Mouse (Mus musculus) thymus, adult 18-20 months (tissue): ENCODE results near the gene Gas2l3.
A peak's percentile ranks its signal among the peaks of the same experiment; 100 is the strongest.

Source experiments
- DNase-seq, 2 experiments: peaks; one replicate each; pipeline ENCODE4 v3.0.0; 2022; ENCODE audit warnings: mixed read lengths in 2 of 2

Gene Gas2l3

GRCm38 (mm10) chr10:89443623-89444151 lies at the start of gene Gas2l3:
Gas2l3 (minus strand) TSS chr10:89443967.
- DNase-seq: peak; percentile 72 to 73

- DNase-seq: no peak
Observed at GRCm38 (mm10) chr10:89491321-89491720, 47.6 kb upstream of the Gas2l3 start.

DNA sequence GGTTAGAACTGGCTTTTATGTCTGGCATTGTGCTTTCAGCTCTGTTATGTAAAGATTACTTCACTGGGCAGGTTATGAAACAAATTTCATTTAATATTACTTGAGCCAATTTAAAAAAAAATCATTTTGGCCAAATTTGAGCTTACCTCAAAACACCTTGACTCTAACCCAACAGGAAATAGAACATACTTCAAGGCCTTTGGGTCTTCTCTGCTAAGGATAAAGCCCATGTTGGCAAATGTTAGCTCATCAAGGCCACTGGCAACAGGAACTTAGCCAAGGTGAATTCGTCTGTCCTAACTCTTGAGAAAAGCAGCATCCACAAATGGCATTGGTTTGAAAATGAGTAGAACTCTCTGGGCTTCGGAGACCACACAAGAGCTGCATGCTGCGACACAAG lies 46.5 kb upstream of the Gas2l3 start:
- no peak for DNase-seq

DNA sequence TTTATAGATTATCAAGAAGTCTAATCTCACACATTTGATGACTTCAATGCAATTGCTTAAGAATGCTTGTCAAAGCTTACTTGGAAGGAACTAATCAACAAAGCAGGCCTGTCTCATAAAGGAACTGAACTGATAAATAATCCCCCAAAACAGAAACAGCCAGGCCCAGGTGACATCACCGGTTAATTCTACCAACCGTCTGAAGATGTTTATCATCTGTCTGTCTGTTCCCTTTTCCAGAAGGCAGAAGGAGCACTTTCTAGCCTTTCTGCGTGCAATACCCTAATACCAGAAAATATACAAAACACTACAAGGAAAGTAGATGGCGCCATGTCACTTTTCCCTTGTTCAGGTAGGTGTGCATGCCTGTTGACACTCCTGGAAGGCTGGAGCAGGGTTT lies 45.7 kb upstream of the Gas2l3 start:
- no peak for DNase-seq

- no peak for DNase-seq
Observed at GRCm38 (mm10) chr10:89486995-89487742, 43.4 kb upstream of the Gas2l3 start.

DNA sequence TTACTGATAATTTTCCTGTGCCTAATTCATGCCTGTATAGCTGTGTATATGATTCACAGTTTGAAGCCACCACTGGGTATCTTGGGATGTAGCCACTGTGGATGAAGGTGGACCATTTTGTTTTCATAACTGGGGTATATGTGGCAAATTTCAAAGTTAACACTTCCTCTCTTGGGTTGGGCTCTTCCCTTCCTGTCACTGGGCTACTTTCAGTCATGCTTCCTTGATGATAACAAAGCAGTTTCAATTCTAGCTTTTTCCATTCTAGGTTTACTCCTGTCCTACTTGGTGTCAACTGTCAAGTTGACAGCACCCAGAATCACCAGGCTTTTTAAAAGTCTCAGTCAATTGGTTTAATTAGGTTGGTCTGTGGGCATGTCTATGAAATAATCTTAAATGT lies 41.1 kb upstream of the Gas2l3 start:
- DNase-seq: no peak

DNA sequence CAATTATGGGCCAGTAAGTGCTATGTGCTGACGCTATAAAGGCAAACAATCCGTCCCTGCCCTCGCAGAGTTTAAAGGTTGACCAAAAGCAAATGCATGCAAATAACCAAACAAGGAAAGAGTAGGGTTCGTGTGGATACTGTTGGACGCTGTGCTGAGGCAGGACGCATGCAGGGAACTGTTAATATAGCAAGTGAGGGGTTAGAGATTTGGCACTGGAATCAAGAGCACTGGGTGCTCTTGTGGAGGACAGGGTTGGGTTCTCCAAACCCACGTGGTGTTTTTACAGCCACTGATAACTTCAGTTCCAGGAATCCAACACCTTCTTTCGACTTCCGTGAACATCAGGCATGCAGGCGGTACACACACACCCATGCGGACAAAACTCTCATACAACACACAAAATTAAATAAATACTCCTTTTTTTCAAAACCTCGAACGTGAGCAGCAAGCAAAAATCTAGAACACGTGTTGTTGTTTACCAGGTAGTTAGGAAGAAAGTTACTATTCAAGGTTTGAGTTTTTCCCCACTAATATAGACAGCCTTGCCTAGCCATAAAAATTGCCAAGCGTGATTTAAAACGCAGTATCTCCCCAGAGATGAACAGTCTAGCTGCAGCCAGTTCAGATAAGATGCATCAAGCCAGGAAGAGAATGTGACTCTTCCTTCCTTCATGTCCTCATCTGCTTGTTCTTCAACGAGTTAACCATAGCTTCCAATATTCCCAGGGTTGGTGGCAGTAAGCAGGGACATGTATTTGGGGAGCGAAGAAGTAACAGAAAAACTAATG lies 40.2 kb upstream of the Gas2l3 start:
- DNase-seq: no peak

GRCm38 (mm10) chr10:89483113-89483512 lies 39.3 kb upstream of the Gas2l3 start:
- no peak for DNase-seq

DNA sequence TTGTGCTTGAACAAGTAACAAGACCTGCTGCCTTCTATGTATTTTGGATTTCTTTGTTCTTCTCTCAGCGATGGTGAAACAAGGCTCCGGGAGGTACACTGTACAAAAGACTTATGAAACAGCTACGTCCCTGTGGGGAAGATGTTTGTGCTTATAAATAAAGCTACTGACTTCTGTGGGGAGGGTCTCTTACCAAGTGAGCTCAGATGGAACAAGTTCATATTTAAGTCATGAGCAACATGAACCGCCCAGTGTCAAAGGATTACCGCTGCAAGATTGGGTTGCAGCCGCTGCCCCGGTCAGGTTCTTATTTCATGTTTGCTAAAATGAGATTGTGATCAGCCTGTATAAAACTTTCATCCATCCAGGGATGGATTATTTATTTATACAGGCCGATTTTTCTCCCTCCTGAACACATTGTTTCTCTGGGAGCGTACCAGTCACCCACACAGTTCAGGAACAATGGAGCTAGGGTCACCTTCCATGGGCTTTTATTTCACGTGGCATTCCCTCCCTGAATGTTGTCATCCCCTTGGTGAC lies 38.4 kb upstream of the Gas2l3 start:
- DNase-seq: no peak

- DNase-seq: no peak
Observed at GRCm38 (mm10) chr10:89481638-89482037, 37.9 kb upstream of the Gas2l3 start.

- no peak for DNase-seq
Observed at GRCm38 (mm10) chr10:89478766-89479165, 35.0 kb upstream of the Gas2l3 start.

DNA sequence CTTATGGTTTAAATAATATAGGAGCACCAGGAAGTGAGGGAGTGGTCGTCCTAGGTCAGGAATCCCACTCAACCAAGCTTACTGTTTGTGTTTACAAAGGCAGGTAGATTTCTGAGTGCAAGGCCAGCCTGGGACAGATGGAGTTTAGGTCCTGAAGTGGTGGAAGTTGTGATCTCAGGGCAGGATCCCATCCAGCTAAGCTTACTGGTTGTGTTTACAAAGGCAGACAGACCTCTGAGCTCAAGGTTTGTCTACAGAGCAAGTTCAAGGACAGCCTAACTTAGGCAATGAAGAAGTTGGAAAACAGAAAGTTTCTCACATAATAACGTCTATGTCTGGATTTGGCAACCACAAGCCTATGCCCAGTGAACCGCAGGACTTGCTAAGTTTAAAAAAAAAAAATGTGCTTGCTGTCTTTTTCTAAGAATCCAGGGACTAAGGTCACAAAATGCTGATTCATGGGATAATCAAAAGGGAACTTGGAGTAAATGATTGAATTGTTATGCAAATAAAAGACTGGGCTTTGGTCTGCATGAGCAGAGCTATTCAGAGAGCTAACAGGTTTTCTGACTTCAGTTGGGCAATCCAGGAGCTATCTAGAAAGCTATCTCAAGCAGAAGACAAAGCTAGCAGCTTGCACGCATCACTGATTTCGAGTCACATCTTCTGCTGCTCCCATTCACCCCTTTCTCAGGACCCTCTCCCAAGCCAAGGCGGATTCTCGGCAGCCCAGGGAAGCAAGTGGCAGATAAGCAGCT lies 27.0 kb upstream of the Gas2l3 start:
- DNase-seq: no peak

DNA sequence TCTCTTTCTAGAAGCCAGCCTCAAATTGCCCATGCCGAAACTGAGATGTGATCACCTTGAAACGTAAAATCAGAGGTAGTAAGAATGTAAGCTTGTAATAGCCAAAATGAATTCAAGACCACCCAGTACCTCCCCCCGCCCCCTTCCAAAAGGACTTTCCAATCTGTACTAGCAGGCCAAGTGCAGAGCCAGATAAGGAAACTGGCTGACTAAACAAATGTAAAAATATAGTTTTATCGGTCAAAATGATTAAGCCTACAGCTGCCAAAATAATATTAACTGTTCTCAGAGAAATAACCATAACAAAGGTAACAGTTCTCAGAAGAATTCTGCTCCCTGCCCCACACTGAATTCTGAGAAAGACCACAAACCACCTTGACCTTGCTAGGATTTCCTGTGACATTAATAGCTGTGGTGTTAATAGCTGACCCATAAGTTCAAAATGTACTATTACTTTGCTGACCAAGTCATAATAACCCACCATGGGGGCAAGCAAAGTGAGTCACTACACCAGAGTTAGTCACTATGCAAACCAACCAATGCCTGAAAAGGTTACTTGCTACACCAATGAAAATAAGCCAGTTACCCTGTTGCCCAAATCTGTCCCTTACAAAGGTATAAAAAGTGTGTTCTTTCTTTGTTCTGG lies 21.1 kb upstream of the Gas2l3 start:
- no peak for DNase-seq

GRCm38 (mm10) chr10:89462890-89463289 lies 19.1 kb upstream of the Gas2l3 start:
- no peak for DNase-seq

- DNase-seq: peak; percentile 31 to 70
Observed at GRCm38 (mm10) chr10:89461856-89462507, 18.2 kb upstream of the Gas2l3 start.

DNA sequence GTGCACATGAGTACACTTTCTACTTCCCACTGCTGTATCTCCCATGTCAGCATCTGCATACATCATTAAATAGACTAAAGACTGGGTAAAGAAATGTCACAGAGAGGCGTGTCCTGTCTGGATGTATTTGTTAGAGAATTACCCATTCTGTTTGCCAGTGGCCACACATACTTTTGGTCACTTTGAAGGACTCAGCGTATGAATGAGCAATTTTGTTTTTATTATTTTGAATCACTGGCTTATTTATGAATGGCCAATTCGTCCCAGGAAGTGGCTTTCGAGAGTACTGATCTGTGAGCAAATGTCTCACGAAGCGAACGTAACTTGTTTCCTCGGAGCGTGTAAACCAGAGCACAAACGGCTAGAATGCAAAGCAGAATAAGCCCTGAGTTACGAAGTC lies 17.2 kb upstream of the Gas2l3 start:
- no peak for DNase-seq

GRCm38 (mm10) chr10:89458770-89459169 lies 15.0 kb upstream of the Gas2l3 start:
- no peak for DNase-seq

- DNase-seq: no peak
Observed at GRCm38 (mm10) chr10:89453794-89454193, 10.0 kb upstream of the Gas2l3 start.

- no peak for DNase-seq
Observed at GRCm38 (mm10) chr10:89453068-89453641, 9.4 kb upstream of the Gas2l3 start.

DNA sequence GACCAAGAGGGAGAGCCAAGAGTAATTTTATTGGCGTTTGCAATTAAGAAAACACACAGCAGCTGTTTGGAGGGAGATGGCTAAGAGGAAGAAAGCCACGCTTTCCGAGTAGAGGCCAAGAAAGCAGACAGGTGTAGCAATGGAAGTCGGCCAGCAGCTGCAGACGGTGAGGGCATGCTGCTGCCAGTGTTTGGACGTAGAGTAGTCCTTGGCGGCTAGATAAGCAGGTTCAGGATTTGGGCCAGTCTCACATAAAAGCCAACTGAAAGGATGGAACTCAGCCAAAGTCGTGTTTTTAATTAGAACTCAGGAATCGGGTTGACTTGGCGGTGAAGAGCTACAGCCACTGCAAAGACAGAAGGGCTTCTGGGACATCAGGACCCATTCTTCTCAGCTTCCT lies 6.6 kb upstream of the Gas2l3 start:
- no peak for DNase-seq

GRCm38 (mm10) chr10:89444381-89444780 lies 614 bp upstream of the Gas2l3 start:
- DNase-seq: no peak
